Mouse (Mus musculus): Measurements from ENCODE around the gene Ndrg3. TPM values are rescaled to one million over a fixed set of nuclear protein-coding genes. Genes with fewer than 3 reads are reported as not detected.

The Ndrg3 gene
- total RNA-seq, 1 experiment from 2014 or later = 33.9 TPM

- ATAC-seq (replicated peaks; ENCODE audit: insufficient number of reproducible peaks, low FRiP score, low TSS enrichment, poor library complexity, severe bottlenecking) = peak; percentile 89
Measured at GRCm38 (mm10) chr2:157006511-157007233, 14.8 kb upstream of the Ndrg3 start, which contains the start of gene Dsn1. Gene Dsn1 (minus strand): TSS chr2:157007154.

- no peak for ATAC-seq (replicated peaks; ENCODE audit: insufficient number of reproducible peaks, low FRiP score, low TSS enrichment, poor library complexity, severe bottlenecking)
Measured at GRCm38 (mm10) chr2:157002321-157002720, 10.5 kb upstream of the Ndrg3 start.

GRCm38 (mm10) chr2:156998263-156998662 lies 6.4 kb upstream of the Ndrg3 start:
- no peak for ATAC-seq (replicated peaks; ENCODE audit: insufficient number of reproducible peaks, low FRiP score, low TSS enrichment, poor library complexity, severe bottlenecking)

GRCm38 (mm10) chr2:156996576-156996975 lies 4.7 kb upstream of the Ndrg3 start:
- no peak for ATAC-seq (replicated peaks; ENCODE audit: insufficient number of reproducible peaks, low FRiP score, low TSS enrichment, poor library complexity, severe bottlenecking)

GRCm38 (mm10) chr2:156990727-156991431 lies 977 bp downstream of the Ndrg3 start:
- no peak for ATAC-seq (replicated peaks; ENCODE audit: insufficient number of reproducible peaks, low FRiP score, low TSS enrichment, poor library complexity, severe bottlenecking)

- no peak for ATAC-seq (replicated peaks; ENCODE audit: insufficient number of reproducible peaks, low FRiP score, low TSS enrichment, poor library complexity, severe bottlenecking)
Measured at GRCm38 (mm10) chr2:156987316-156987715, 4.5 kb downstream of the Ndrg3 start.

GRCm38 (mm10) chr2:156982864-156983263 lies 9.0 kb downstream of the Ndrg3 start:
- 0 out of 2 replicates have a peak, but pooled peaks have one; percentile 31 for ATAC-seq (replicated peaks; ENCODE audit: insufficient number of reproducible peaks, low FRiP score, low TSS enrichment, poor library complexity, severe bottlenecking)

- ATAC-seq (replicated peaks; ENCODE audit: insufficient number of reproducible peaks, low FRiP score, low TSS enrichment, poor library complexity, severe bottlenecking) = no peak
Measured at GRCm38 (mm10) chr2:156981291-156981690, 10.6 kb downstream of the Ndrg3 start.

- ATAC-seq (replicated peaks; ENCODE audit: insufficient number of reproducible peaks, low FRiP score, low TSS enrichment, poor library complexity, severe bottlenecking) = no peak
Measured at GRCm38 (mm10) chr2:156980059-156980458, 11.8 kb downstream of the Ndrg3 start.

GRCm38 (mm10) chr2:156976711-156977110 lies 15.1 kb downstream of the Ndrg3 start:
- no peak for ATAC-seq (replicated peaks; ENCODE audit: insufficient number of reproducible peaks, low FRiP score, low TSS enrichment, poor library complexity, severe bottlenecking)

GRCm38 (mm10) chr2:156974967-156975366 lies 16.9 kb downstream of the Ndrg3 start:
- ATAC-seq (replicated peaks; ENCODE audit: insufficient number of reproducible peaks, low FRiP score, low TSS enrichment, poor library complexity, severe bottlenecking) = no peak

- no peak for ATAC-seq (replicated peaks; ENCODE audit: insufficient number of reproducible peaks, low FRiP score, low TSS enrichment, poor library complexity, severe bottlenecking)
Measured at GRCm38 (mm10) chr2:156973316-156974100, 18.3 kb downstream of the Ndrg3 start.

GRCm38 (mm10) chr2:156970253-156970652 lies 21.6 kb downstream of the Ndrg3 start:
- no peak for ATAC-seq (replicated peaks; ENCODE audit: insufficient number of reproducible peaks, low FRiP score, low TSS enrichment, poor library complexity, severe bottlenecking)

- no peak for ATAC-seq (replicated peaks; ENCODE audit: insufficient number of reproducible peaks, low FRiP score, low TSS enrichment, poor library complexity, severe bottlenecking)
Measured at GRCm38 (mm10) chr2:156968501-156968900, 23.4 kb downstream of the Ndrg3 start.

- no peak for ATAC-seq (replicated peaks; ENCODE audit: insufficient number of reproducible peaks, low FRiP score, low TSS enrichment, poor library complexity, severe bottlenecking)
Measured at GRCm38 (mm10) chr2:156967388-156967787, 24.5 kb downstream of the Ndrg3 start.

GRCm38 (mm10) chr2:156963891-156964290 lies 28.0 kb downstream of the Ndrg3 start:
- ATAC-seq (replicated peaks; ENCODE audit: insufficient number of reproducible peaks, low FRiP score, low TSS enrichment, poor library complexity, severe bottlenecking) = no peak

- no peak for ATAC-seq (replicated peaks; ENCODE audit: insufficient number of reproducible peaks, low FRiP score, low TSS enrichment, poor library complexity, severe bottlenecking)
Measured at GRCm38 (mm10) chr2:156958496-156959252, 33.2 kb downstream of the Ndrg3 start.

- no peak for ATAC-seq (replicated peaks; ENCODE audit: insufficient number of reproducible peaks, low FRiP score, low TSS enrichment, poor library complexity, severe bottlenecking)
Measured at GRCm38 (mm10) chr2:156957035-156957434, 34.8 kb downstream of the Ndrg3 start.

- ATAC-seq (replicated peaks; ENCODE audit: insufficient number of reproducible peaks, low FRiP score, low TSS enrichment, poor library complexity, severe bottlenecking) = no peak
Measured at GRCm38 (mm10) chr2:156956306-156956705, 35.5 kb downstream of the Ndrg3 start.

Data from monocyte, adult 5-6 weeks (primary cell).